Mouse (Mus musculus) stomach, postnatal 0 days (tissue): Measurements from ENCODE around the gene Nsun2. TPM values are rescaled to one million over a fixed set of nuclear protein-coding genes. Genes with fewer than 3 reads are reported as not detected.

Experiments
- ATAC-seq: fragments of 200-750 bp; cut with Nextera tagmentation; 2 replicates; pipeline ENCODE4 v1.8.0; 2017; ENCODE audit not compliant: low FRiP score, low TSS enrichment
- DNase-seq: peaks from one replicate; pipeline ENCODE4 v3.0.0-alpha.2; 2016; ENCODE audit warnings: low spot score
- H3K27ac ChIP-seq: fragments of 300-500 bp; sonication (generic); replicated peaks from 2 replicates; pipeline ENCODE4 v1.5.1; 2014; ENCODE audit warnings: mild to moderate bottlenecking, control low read depth
- H3K27me3 ChIP-seq: fragments of 300-500 bp; sonication (generic); 2 replicates; pipeline ENCODE4 v1.6.1; 2014; ENCODE audit warnings: low read length; ENCODE audit not compliant: control insufficient read depth, insufficient read depth
- H3K36me3 ChIP-seq: fragments of 300-500 bp; sonication (generic); 2 replicates; pipeline ENCODE4 v1.6.1; 2014; ENCODE audit warnings: low read length, mixed read lengths; ENCODE audit not compliant: control insufficient read depth, insufficient read depth
- H3K4me1 ChIP-seq: fragments of 300-500 bp; sonication (generic); replicated peaks from 2 replicates; pipeline ENCODE4 v1.6.1; 2014; ENCODE audit warnings: antibody characterized with exemption; ENCODE audit not compliant: control insufficient read depth, insufficient read depth
- H3K4me2 ChIP-seq: fragments of 300-500 bp; sonication (generic); replicated peaks from 2 replicates; pipeline ENCODE4 v1.6.1; 2014; ENCODE audit warnings: low read depth, mild to moderate bottlenecking, control low read depth, moderate library complexity
- H3K4me3 ChIP-seq: fragments of 300-500 bp; sonication (generic); 2 replicates; pipeline ENCODE4 v1.5.1; 2014; ENCODE audit warnings: low read depth, low read length, control low read depth
- H3K9ac ChIP-seq: fragments of 300-500 bp; sonication (generic); 2 replicates; pipeline ENCODE4 v1.6.1; 2014; ENCODE audit warnings: mild to moderate bottlenecking, low read length, control low read depth, mixed read lengths
- H3K9me3 ChIP-seq: fragments of 300-500 bp; sonication (generic); 2 replicates; pipeline ENCODE4 v1.6.1; 2016; ENCODE audit warnings: low read length; ENCODE audit not compliant: control insufficient read depth
- CTCF ChIP-seq: IDR thresholded peaks from 2 replicates; pipeline ENCODE4 v1.5.1; 2016; ENCODE audit warnings: antibody characterized with exemption, low read depth, mild to moderate bottlenecking, moderate library complexity
- EP300 ChIP-seq: optimal IDR thresholded peaks from 2 replicates; pipeline ENCODE3; 2016; ENCODE audit warnings: antibody characterized with exemption
- WGBS: fragments of 180-500 bp; shearing (Covaris S2); extraction: QIAGEN DNeasy Blood & Tissue Kit; methylation state at CpG from one replicate; pipeline ENCODE4 v1.1.7; 2014; 5-methylcytosine and 5-hydroxymethylcytosine counted together
- polyA plus RNA-seq: library from polyadenylated mRNA; unstranded; fragments of >200 nt; fragmentation: Nextera tagmentation; extraction: Ambion mirVana; gene quantifications from 2 replicates; pipeline ENCODE4 v1.2.1, GENCODE M21; 2015

Nsun2 gene
- polyA plus RNA-seq, 1 experiment from 2014 or later: 68.6 TPM

GRCm38 (mm10) chr13:69541776-69542175 is 8.2 kb downstream of the Nsun2 start:
- Histone ChIP-seq H3K4me1 (peaks cover 3% of the 10 kb centered on the region; the same call in 1 of the 2 replicates), H3K9me3 (no peaks in the 10 kb centered on the region), H3K4me2 (peak overlapping the region; percentile 29; the same call in 1 of the 2 replicates), H3K36me3 (no peaks in the 10 kb centered on the region), H3K4me3 (no peak overlapping the region), H3K27ac (peak overlapping the region; percentile 87), H3K9ac (no peak overlapping the region), H3K27me3 (no peaks in the 10 kb centered on the region)
- DNase-seq: no peak
- 34% methylated on average over 10 of the region's 10 CpGs for WGBS
- TF ChIP-seq CTCF (no peak), EP300 (no peak)
- peak; percentile 24; the same call in 1 of the 2 replicates for ATAC-seq

- Histone ChIP-seq H3K4me3 (no peak overlapping the region), H3K9me3 (no peaks in the 10 kb centered on the region), H3K9ac (no peak overlapping the region), H3K4me2 (no peak overlapping the region), H3K27me3 (no peaks in the 10 kb centered on the region), H3K27ac (peak overlapping the region; percentile 87), H3K4me1 (peaks cover 3% of the 10 kb centered on the region; the same call in 1 of the 2 replicates), H3K36me3 (no peaks in the 10 kb centered on the region)
- no peak for TF ChIP-seq EP300
- no peak for TF ChIP-seq CTCF
- peak; percentile 32; the same call in 1 of the 2 replicates for ATAC-seq
- 36% methylated on average over 17 of the region's 17 CpGs for WGBS
- peak; percentile 46 for DNase-seq
These were observed 9.2 kb downstream of the Nsun2 start for GRCm38 (mm10) chr13:69542571-69543352.

- Histone ChIP-seq H3K9me3 (no peaks in the 10 kb centered on the region), H3K27ac (peak overlapping the region; percentile 73), H3K36me3 (no peaks in the 10 kb centered on the region), H3K9ac (peak overlapping the region; percentile 27), H3K27me3 (no peaks in the 10 kb centered on the region), H3K4me2 (peak overlapping the region; percentile 35; the same call in 1 of the 2 replicates), H3K4me1 (peaks cover 3% of the 10 kb centered on the region; the same call in 1 of the 2 replicates), H3K4me3 (peak overlapping the region; percentile 21)
- ATAC-seq (0 out of 2 replicates have a peak, but pooled peaks have one; percentile 28), DNase-seq (no peak)
- 28% methylated on average over 12 of the region's 12 CpGs for WGBS
- TF ChIP-seq EP300 (no peak), CTCF (no peak)
These were observed 10.0 kb downstream of the Nsun2 start for GRCm38 (mm10) chr13:69543595-69543994.

- Histone ChIP-seq H3K27ac (no peak overlapping the region), H3K4me1 (peaks cover 3% of the 10 kb centered on the region; the same call in 1 of the 2 replicates), H3K4me2 (no peak overlapping the region), H3K9me3 (no peaks in the 10 kb centered on the region), H3K27me3 (no peaks in the 10 kb centered on the region), H3K36me3 (no peaks in the 10 kb centered on the region), H3K9ac (no peak overlapping the region), H3K4me3 (no peak overlapping the region)
- 24% methylated on average over 3 of the region's 3 CpGs for WGBS
- ATAC-seq (no peak), DNase-seq (peak; percentile 48)
- peak; percentile 75 for TF ChIP-seq CTCF
- no peak for TF ChIP-seq EP300
These were observed 11.5 kb downstream of the Nsun2 start for GRCm38 (mm10) chr13:69545019-69545418.

- H3K27me3 ChIP-seq: no peaks in the 10 kb centered on the region
- ATAC-seq (no peak), DNase-seq (no peak)
- H3K9ac ChIP-seq: no peak overlapping the region
- no peaks in the 10 kb centered on the region for H3K36me3 ChIP-seq
- no peaks in the 10 kb centered on the region for H3K9me3 ChIP-seq
- 52% methylated on average over 16 of the region's 16 CpGs for WGBS
- no peaks in the 10 kb centered on the region for H3K4me1 ChIP-seq
- no peak overlapping the region for H3K27ac ChIP-seq
- no peak overlapping the region for H3K4me2 ChIP-seq
- H3K4me3 ChIP-seq: no peak overlapping the region
- TF ChIP-seq CTCF (no peak), EP300 (no peak)
These were observed 14.1 kb downstream of the Nsun2 start for GRCm38 (mm10) chr13:69547488-69548180.

- Histone ChIP-seq H3K27ac (no peak overlapping the region), H3K36me3 (no peaks in the 10 kb centered on the region), H3K9ac (no peak overlapping the region), H3K4me1 (no peaks in the 10 kb centered on the region), H3K27me3 (no peaks in the 10 kb centered on the region), H3K4me3 (no peak overlapping the region), H3K9me3 (no peaks in the 10 kb centered on the region), H3K4me2 (no peak overlapping the region)
- DNase-seq (no peak), ATAC-seq (no peak)
- no peak for TF ChIP-seq EP300
- peak; percentile 56 for TF ChIP-seq CTCF
- 40% methylated on average over 8 of the region's 8 CpGs for WGBS
These were observed 16.4 kb downstream of the Nsun2 start for GRCm38 (mm10) chr13:69549980-69550379.
